Mouse (Mus musculus) gastrocnemius, postnatal 25 days (tissue): ENCODE measurements around the gene Cdh23. TPM values are rescaled to one million over a fixed set of nuclear protein-coding genes. Genes with fewer than 3 reads are reported as not detected.
A peak's percentile ranks its signal among the peaks of the same experiment; 100 is the strongest.

ENCODE experiments used
- DNase-seq: peaks from one replicate; pipeline ENCODE4 v3.0.0; 2022
- total RNA-seq, 2 experiments: library from RNA; stranded (reverse); gene quantifications; 1 replicate in 1 of 2; 2 replicates in 1 of 2; pipeline ENCODE4 v1.2.3; 2021

The Cdh23 gene
- total RNA-seq, 2 experiments from 2014 or later: 2.2 to 3.8 TPM

- DNase-seq: no peak
These were observed 228.5 kb downstream of the Cdh23 start for GRCm38 (mm10) chr10:60467752-60468151.

DNA sequence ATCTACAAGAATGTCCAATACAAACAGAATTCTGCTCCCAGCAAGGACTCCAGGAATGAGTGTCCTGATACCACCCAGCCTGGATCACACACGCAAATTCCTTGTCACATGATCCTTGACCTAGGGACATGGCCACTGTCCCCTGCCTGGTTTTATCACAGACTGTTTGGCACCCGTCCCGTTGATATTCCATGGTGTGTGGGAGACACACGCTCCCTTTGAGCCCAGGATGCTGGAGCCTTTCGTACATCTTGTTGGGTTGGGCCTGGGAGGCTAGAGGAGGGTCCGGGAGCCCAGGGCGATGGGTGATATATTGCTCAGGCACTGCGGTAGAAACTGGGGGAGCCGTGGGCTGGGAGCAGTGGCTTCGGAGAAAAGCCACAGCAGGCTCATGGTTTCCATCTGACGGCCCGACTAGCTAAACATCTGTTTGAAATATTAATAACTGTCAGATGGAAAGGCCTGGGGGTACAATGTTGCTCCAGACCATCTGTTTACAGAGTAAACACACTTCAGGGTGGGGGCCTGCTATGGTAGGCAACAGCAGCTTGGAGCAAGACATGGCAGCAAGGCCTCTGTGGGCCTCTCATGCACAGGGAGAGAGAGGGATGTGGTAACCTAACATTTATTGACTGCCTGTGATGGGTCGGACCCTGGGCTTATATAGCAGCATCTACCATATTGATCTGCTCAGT is 232.2 kb downstream of the Cdh23 start:
- DNase-seq: no peak

GRCm38 (mm10) chr10:60456662-60457397 is 239.5 kb downstream of the Cdh23 start:
- DNase-seq: no peak

DNA sequence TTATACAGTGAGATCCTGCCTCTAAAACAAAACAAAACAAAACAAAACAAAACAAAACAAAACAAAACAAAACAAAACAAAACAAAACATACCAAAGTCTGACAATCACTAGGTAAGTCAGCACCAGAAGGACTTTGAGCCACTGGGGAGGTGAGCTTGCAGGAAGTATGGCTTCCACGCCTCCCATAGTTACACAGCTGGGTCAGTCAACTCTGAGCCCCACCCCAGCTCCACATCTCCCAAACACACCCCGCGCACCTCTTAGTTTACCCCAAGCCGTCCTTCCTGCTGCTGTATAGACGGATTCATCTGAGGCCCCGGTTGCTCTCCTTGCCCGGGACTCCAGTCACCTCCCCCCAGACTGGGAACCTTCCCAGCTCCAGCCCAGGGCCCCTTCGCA is 241.1 kb downstream of the Cdh23 start:
- DNase-seq: no peak

- DNase-seq: no peak
These were observed 249.1 kb downstream of the Cdh23 start for GRCm38 (mm10) chr10:60447186-60447585.

DNA sequence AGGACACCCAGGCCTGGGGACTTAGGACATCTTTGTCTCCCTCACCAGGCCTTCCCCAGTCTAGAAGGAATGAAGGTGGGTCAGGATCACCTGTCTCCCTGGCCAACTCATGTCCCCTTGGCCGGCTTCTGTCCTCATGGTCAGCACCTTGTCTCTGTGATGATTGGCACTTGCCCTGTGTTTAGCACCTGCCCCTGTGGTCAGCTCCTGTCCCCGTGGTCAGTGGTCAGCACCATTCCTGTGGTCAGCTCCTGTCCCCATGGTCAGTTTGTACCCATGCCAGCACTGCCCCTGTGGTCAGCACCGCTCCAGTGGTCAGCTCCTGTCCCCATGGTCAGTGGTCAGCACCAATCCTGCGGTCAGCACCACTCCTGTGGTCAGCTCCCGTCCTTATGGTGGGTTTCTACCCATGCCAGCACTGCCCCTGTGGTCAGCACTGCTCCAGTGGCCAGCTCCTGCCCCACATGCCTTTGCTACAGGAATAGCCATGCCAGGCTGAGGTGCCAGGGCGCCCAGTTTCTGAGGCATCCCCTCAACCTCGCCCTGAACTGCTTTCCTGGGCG is 251.2 kb downstream of the Cdh23 start:
- DNase-seq: no peak

DNA sequence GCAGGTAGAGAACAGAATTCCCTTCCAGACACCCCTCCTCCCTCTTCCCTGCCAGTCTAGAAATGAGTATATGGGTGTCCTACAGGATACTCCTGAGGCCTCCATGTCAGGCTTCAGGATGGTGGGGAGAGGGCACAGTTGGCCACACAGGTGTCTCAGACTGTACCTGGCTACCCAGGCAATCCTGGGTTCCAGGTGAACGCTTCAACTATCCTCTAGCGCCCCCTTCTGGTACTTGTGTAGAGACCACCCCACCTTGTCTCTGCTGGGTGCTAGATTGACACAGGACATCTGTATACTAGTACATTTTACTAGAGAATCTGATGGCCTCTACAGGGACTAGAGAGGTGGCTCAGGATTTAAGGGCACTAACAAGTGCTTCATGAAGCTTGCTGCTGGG is 253.2 kb downstream of the Cdh23 start:
- DNase-seq: no peak

GRCm38 (mm10) chr10:60442321-60442720 is 254.0 kb downstream of the Cdh23 start:
- no peak for DNase-seq

- no peak for DNase-seq
These were observed 263.6 kb downstream of the Cdh23 start for GRCm38 (mm10) chr10:60432679-60433078.

DNA sequence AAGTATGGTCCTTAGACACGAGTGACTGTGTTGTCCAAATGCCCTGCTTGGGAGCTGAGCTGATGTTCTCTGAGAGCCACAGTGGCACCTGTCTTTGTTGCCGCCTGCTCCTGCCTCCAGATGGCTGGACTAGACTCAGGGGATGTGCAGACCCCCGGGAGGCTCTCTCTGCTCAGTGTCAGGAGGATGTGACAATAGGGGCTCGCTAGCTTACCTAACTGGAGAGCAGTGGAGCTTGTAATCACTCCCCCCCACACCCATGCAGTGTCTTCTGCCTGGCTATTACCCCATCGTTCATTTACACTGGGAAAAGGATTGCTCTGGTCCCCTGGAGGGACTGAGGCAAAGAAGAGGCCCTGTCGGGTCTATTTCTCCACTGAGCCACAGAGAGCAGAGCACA is 265.7 kb downstream of the Cdh23 start:
- DNase-seq: no peak

DNA sequence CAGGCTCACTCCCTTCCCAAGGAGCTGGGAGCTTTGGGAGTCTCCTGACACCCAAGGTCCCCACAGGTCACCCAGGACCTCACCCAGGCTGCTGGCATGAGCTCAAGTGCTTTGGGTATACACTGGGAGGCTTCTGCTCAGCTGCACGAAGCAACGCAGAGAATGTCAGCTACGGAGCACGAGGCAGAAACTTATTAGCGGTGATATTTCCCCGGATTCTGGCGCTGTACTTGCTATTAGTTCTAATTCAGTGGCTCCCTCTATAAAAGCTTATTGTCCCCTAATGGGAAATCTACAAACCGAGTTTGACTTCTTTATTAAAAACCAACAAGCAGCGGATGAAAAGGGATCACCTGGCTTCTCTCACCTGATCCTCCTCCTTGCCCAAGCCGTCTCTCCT is 266.3 kb downstream of the Cdh23 start:
- no peak for DNase-seq

- DNase-seq: no peak
These were observed 273.5 kb downstream of the Cdh23 start for GRCm38 (mm10) chr10:60422756-60423155.

DNA sequence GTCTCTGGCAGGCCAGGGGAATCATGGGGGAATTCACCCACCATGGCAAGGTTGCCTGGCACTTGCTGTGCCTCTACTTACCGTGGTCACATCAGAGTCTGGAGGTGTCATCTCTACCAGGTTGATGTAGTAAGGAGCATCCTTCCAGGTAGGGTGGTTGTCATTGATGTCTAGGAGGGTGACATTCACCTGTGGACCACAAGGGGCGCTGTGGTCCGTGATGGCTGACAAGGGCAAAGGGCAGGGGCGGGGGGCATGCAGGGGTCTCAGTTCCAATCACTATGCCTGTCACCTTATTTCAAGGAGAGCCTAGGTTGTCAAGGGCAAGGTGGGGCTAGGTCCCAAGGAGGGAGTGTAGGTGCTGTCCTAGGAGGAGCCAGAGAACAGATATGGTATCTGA is 276.7 kb downstream of the Cdh23 start:
- no peak for DNase-seq

- no peak for DNase-seq
These were observed 278.2 kb downstream of the Cdh23 start for GRCm38 (mm10) chr10:60418137-60418536.

- no peak for DNase-seq
These were observed 279.2 kb downstream of the Cdh23 start for GRCm38 (mm10) chr10:60417041-60417440.

GRCm38 (mm10) chr10:60413756-60414155 is 282.5 kb downstream of the Cdh23 start:
- no peak for DNase-seq

DNA sequence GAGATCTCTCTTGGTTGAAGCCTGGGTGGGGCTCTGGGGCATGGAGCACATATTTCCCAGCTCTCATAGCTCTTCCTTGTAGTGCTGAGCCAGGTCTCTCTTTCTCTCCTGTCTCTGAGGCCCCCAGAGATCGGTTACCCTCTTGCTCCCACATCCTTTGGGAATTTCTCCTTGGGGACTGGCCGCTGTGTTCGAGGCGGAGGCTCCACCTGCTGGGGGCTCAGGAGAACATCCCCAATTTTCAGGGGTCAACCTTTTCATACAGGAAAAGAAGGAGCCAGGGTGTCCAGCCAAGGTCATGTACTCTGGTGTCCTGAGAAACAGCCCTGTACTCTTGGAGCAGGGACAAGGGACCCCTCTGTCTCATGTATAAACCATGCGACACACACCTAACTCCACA is 284.5 kb downstream of the Cdh23 start:
- DNase-seq: no peak

DNA sequence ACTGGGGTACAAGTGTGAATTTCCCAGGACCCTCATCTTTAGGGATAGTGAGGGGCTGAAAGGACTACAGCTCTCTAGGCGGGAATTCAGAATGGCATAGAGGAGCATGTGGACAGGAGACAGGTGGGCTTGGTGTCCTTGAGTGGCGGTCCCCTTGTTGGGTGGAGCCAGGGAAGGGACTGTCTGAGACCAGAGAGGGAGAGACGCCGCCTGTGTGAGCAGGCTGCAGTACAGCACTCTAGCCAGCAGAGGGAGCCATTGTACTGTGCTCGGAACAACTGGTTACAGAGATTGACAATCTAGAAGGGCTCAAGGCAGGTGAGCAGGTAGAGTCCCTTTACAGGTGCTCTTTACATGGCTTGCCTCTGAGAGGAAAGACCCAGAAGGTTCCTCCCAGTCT is 288.5 kb downstream of the Cdh23 start:
- DNase-seq: peak; percentile 28

DNA sequence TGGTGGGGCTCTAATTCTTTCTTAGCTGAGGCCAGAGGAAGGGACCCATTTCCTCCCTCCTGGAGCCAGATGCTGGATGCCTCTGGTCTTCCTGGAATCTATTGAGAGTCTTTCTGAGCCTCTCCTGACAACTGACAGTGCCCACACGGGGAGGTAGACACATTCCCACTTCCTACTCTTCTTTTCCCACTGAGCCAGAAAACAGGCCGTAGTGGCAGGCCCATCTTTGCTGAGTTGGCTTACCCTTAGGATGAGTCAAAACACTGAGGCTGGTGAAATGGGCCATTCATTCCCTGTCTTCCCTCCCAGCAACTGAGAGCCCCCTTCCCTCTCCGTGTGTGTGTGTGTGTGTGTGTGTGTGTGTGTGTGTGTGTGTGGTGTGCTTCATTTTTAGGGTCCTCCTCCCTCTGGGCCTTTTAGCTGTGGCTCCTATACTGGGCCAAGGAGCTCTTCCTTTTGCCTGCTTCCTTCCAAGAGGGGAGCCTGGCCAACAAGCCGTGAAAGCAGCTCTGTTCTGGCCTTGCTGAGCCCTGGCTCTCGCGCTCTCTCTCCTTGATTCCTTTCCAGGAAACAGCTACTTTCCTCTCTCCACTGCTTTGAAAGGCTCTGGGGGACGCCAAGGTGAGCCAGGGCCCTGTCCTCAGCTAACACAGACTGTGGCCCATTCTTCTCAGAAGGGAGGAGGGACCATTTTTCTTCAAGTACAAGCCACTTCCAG is 290.7 kb downstream of the Cdh23 start:
- DNase-seq: peak; percentile 67

GRCm38 (mm10) chr10:60400507-60401295 is 295.6 kb downstream of the Cdh23 start:
- peak; percentile 38 for DNase-seq

DNA sequence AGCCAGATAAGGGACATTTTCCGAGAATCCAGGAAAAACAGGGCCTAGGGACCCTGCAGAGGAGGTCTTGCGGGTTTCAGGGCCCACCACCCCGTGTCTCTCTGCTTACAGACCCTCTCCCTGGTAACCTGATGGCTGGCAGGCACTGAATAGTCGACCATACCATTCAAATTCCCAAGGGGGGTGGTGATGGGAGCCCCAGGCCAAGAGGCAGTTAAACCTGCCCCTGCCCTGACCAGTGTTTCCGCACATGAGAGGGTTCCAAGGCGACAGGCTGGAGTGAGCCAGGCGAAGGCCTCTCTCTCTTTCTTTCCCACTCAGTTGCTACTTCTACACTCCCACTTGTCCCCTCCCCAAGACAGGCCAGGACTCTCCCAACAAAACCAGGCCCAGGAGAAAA is 296.8 kb downstream of the Cdh23 start, which contains the start of gene Gm17455:
Gene Gm17455, plus strand, starts transcription at position 278 of the 400 bp plus-strand sequence.
- no peak for DNase-seq
